Mouse (Mus musculus) forebrain, embryonic 16.5 days (tissue): ENCODE measurements around the gene Rbfox1. TPM values are rescaled to one million over a fixed set of nuclear protein-coding genes. Genes with fewer than 3 reads are reported as not detected.

Experiments used
- ATAC-seq: fragments of 200-750 bp; cut with Nextera tagmentation; 2 replicates; pipeline ENCODE4 v1.8.0; 2017; ENCODE audit warnings: mild to moderate bottlenecking, moderate library complexity
- H3K27ac ChIP-seq: fragments of 300-500 bp; sonication (generic); 2 replicates; pipeline ENCODE4 v1.5.1; 2014; ENCODE audit warnings: low read length, control low read depth
- H3K27me3 ChIP-seq: fragments of 300-500 bp; sonication (generic); replicated peaks from 2 replicates; pipeline ENCODE4 v1.6.1; 2014; ENCODE audit warnings: low read length; ENCODE audit not compliant: control insufficient read depth, insufficient read depth
- H3K36me3 ChIP-seq: fragments of 300-500 bp; sonication (generic); 2 replicates; pipeline ENCODE4 v1.6.1; 2014; ENCODE audit not compliant: control insufficient read depth, insufficient read depth
- H3K4me1 ChIP-seq: fragments of 300-500 bp; sonication (generic); replicated peaks from 2 replicates; pipeline ENCODE4 v1.6.1; 2014; ENCODE audit warnings: low read length; ENCODE audit not compliant: control insufficient read depth, insufficient read depth
- H3K4me2 ChIP-seq: fragments of 300-500 bp; sonication (generic); 2 replicates; pipeline ENCODE4 v1.6.1; 2014; ENCODE audit warnings: mild to moderate bottlenecking, low read length, control low read depth
- H3K4me3 ChIP-seq: fragments of 300-500 bp; sonication (generic); replicated peaks from 2 replicates; pipeline ENCODE4 v1.5.1; 2014; ENCODE audit warnings: mild to moderate bottlenecking, low read length, control low read depth
- H3K9ac ChIP-seq: fragments of 300-500 bp; sonication (generic); replicated peaks from 2 replicates; pipeline ENCODE4 v1.6.1; 2014; ENCODE audit warnings: low read depth, low read length, control low read depth
- H3K9me3 ChIP-seq: fragments of 300-500 bp; sonication (generic); 2 replicates; pipeline ENCODE4 v1.6.1; 2016; ENCODE audit warnings: low read length; ENCODE audit not compliant: control insufficient read depth
- WGBS: fragments of 180-500 bp; shearing (Covaris S2); extraction: QIAGEN DNeasy Blood & Tissue Kit; methylation state at CpG from one replicate; pipeline ENCODE4 v1.1.7; 2014; 5-methylcytosine and 5-hydroxymethylcytosine counted together
- polyA plus RNA-seq: library from polyadenylated mRNA; unstranded; fragments of >200 nt; fragmentation: Nextera tagmentation; extraction: Ambion mirVana; gene quantifications from 2 replicates; pipeline ENCODE4 v1.2.1, GENCODE M21; 2015

Rbfox1 gene
- polyA plus RNA-seq, 1 experiment from 2014 or later, result 210 TPM

DNA sequence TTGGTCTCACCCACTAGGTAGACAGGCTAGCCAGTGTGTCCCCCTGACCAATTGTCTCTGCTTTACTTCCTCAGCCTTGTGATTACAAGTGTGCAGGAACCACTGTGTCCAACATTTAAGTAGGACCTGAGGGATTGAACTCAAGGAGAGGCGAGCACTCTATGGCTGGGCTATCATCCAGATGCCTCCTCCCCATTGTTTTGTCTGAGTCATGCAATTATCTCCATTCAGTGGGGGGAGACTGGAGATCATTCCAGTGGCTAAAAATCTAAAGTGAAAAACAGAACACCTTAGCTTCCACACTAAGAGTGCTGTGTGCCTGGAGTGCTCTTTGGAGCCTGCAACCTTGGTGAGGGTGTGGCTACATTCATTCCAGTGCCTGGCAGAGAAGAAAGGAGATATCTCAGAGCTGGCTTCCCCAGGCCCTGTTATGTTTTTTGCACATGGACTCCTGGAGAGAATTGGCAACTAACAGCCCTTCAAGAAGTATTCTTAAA lies 594.0 kb downstream of the Rbfox1 start:
- no peak overlapping the region for H3K9ac ChIP-seq
- ATAC-seq, result no peak; the same call in 1 of the 2 replicates
- H3K27ac ChIP-seq, result peak overlapping the region; percentile 79
- H3K4me3 ChIP-seq, result no peak overlapping the region
- no peaks in the 10 kb centered on the region for H3K36me3 ChIP-seq
- peaks cover 15% of the 10 kb centered on the region for H3K4me1 ChIP-seq
- no peaks in the 10 kb centered on the region for H3K27me3 ChIP-seq
- 23% methylated on average over 1 of the region's 1 CpGs for WGBS
- no peaks in the 10 kb centered on the region for H3K9me3 ChIP-seq
- no peak overlapping the region for H3K4me2 ChIP-seq

DNA sequence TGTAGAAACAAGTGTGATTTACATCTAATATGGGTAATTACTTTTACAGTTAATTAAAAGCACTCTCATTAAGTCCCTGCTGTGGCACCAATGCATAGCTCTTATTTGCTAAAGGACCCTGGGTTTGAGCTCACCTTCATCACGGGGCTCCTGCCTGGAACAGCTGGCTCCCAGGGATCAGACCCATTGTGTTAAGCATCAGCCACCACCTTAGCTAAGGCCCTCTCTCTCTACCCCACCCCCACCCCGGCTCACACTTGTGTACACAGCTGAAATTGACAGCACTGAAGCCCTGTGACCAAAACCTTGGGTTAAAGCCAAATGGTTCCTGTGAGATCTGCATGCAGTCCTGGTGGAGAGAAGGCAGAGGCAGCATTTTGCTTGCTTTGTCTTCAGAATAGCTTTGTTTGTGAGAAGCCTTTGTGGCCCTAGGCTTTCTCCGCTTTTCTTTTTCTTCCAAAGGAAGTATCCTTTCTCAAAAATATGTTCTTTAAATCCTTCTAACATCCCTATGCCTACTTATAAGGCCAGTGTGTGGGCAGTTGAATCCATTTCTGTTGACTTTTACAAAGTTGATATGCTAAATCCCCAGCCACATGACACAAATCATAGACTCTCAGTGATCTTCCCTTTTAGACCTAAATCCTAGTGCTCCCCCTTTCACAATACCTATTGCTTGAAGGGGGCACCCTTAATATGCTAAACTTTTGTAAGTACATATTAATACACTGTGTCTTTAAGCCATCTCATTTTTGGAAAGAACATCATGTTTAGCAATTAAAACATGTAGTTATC lies 594.7 kb downstream of the Rbfox1 start:
- 0 out of 2 replicates have a peak overlapping the region, but pooled peaks have one; percentile 12 for H3K4me2 ChIP-seq
- no peak overlapping the region for H3K9ac ChIP-seq
- no peaks in the 10 kb centered on the region for H3K9me3 ChIP-seq
- H3K4me1 ChIP-seq, result peaks cover 15% of the 10 kb centered on the region
- WGBS, result 12% methylated on average over 3 of the region's 3 CpGs
- no peaks in the 10 kb centered on the region for H3K36me3 ChIP-seq
- H3K4me3 ChIP-seq, result no peak overlapping the region
- peak; percentile 84 for ATAC-seq
- no peaks in the 10 kb centered on the region for H3K27me3 ChIP-seq
- peak overlapping the region; percentile 79 for H3K27ac ChIP-seq

DNA sequence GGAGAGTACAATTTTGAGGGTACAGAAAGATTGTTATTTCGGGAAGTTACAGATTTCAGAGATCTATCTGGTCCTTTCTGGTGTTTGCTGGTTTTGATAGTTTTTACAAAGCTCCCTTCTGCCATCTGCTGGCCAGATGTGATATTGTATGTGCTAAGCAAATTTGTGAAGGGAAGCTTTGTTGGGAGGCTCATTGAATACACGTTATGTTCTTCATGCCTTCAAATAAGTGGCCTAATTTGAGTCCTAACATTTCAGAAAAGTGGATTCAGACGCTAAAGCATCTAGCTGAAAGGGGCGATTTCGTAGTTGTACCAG lies 595.2 kb downstream of the Rbfox1 start:
- H3K4me1 ChIP-seq, result peaks cover 15% of the 10 kb centered on the region
- 7% methylated on average over 5 of the region's 5 CpGs for WGBS
- H3K9me3 ChIP-seq, result no peaks in the 10 kb centered on the region
- no peak overlapping the region for H3K4me3 ChIP-seq
- H3K27me3 ChIP-seq, result no peaks in the 10 kb centered on the region
- H3K27ac ChIP-seq, result no peak overlapping the region
- no peak overlapping the region for H3K4me2 ChIP-seq
- ATAC-seq, result peak; percentile 25; the same call in 1 of the 2 replicates
- H3K36me3 ChIP-seq, result no peaks in the 10 kb centered on the region
- no peak overlapping the region for H3K9ac ChIP-seq

GRCm38 (mm10) chr16:6483628-6484027 lies 598.5 kb downstream of the Rbfox1 start:
- WGBS, result 79% methylated on average over 8 of the region's 8 CpGs
- Histone ChIP-seq H3K36me3 (no peaks in the 10 kb centered on the region), H3K4me2 (no peak overlapping the region), H3K27ac (no peak overlapping the region), H3K4me1 (peaks cover 15% of the 10 kb centered on the region), H3K9ac (no peak overlapping the region), H3K27me3 (no peaks in the 10 kb centered on the region), H3K9me3 (no peaks in the 10 kb centered on the region), H3K4me3 (no peak overlapping the region)
- ATAC-seq, result no peak

GRCm38 (mm10) chr16:6485631-6486030 lies 600.5 kb downstream of the Rbfox1 start:
- no peak overlapping the region for H3K4me3 ChIP-seq
- H3K27me3 ChIP-seq, result no peaks in the 10 kb centered on the region
- peaks cover under 1% of the 10 kb centered on the region; the same call in 1 of the 2 replicates for H3K4me1 ChIP-seq
- H3K27ac ChIP-seq, result no peak overlapping the region
- no peak for ATAC-seq
- H3K9ac ChIP-seq, result no peak overlapping the region
- H3K4me2 ChIP-seq, result no peak overlapping the region
- no peaks in the 10 kb centered on the region for H3K36me3 ChIP-seq
- WGBS, result 80% methylated on average over 3 of the region's 3 CpGs
- no peaks in the 10 kb centered on the region for H3K9me3 ChIP-seq

- no peaks in the 10 kb centered on the region for H3K4me1 ChIP-seq
- H3K27me3 ChIP-seq, result no peaks in the 10 kb centered on the region
- no peak for ATAC-seq
- no peak overlapping the region for H3K9ac ChIP-seq
- WGBS, result 20% methylated on average over 8 of the region's 8 CpGs
- H3K4me2 ChIP-seq, result no peak overlapping the region
- H3K9me3 ChIP-seq, result no peaks in the 10 kb centered on the region
- H3K4me3 ChIP-seq, result no peak overlapping the region
- no peaks in the 10 kb centered on the region for H3K36me3 ChIP-seq
- H3K27ac ChIP-seq, result no peak overlapping the region
These were observed 617.1 kb downstream of the Rbfox1 start for GRCm38 (mm10) chr16:6502219-6502618.

DNA sequence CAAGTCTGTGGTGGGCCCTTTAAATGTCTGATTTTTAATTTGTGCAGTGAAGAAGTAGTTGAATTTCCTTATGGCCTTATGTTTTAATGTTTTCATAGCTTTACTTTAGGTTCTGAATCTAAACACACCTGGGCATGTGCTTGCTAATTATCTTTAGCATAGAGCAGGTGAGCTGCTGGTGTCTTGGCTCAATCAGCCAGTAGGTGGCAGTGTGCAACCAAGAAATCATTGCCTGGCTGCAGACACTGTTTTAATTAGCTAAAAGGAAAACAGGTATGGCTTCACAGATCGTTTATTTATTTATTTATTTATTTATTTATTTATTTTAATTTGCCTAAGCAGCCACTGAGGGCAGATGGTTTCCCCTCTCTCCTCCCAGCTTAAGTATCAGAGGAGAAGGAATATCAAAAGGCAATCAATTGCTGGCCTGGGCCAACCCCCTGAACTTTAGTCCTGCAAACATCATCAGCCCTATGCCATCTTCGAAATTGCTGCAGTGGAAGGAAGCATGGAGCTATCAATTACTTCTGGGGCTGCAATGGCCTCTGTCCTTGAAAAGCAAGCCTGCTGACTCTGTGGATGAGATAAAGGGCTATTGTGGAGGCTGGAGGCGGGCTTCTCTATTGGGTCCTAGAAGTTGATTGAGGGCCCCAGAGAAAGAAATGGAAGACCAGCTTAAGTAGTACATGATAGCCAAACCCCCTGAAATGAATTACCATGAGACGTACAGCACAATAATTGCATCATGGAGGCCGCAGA lies 618.6 kb downstream of the Rbfox1 start:
- H3K9ac ChIP-seq, result no peak overlapping the region
- no peaks in the 10 kb centered on the region for H3K27me3 ChIP-seq
- 50% methylated on average over 5 of the region's 5 CpGs for WGBS
- peak; percentile 43; the same call in 1 of the 2 replicates for ATAC-seq
- H3K4me2 ChIP-seq, result no peak overlapping the region
- H3K27ac ChIP-seq, result no peak overlapping the region
- no peaks in the 10 kb centered on the region for H3K4me1 ChIP-seq
- no peaks in the 10 kb centered on the region for H3K9me3 ChIP-seq
- H3K36me3 ChIP-seq, result no peaks in the 10 kb centered on the region
- no peak overlapping the region for H3K4me3 ChIP-seq

- 66% methylated on average over 5 of the region's 5 CpGs for whole genome bisulfite sequencing
- no peak for ATAC-seq
- no peaks in the 10 kb centered on the region for H3K36me3 ChIP-seq
These were observed 623.8 kb downstream of the Rbfox1 start for GRCm38 (mm10) chr16:6508924-6509323.

DNA sequence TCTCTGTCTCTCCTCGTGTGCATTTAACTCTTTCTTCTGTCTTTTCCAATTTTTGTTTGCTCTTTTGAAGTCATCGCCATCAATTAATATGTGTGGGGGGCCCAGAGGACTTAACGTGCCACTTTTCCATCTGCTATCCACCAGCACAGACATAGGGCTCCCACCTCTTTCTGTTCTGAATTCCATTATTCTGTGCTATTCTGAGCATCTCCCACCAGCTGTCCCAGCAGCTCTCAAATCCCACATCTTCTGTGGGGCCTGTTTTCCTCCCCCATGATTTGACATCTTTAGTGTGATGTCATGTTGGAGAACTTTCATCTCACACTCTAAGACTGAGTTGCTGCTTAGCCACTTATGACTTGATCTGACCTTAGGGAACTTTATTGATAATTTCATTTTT lies 634.3 kb downstream of the Rbfox1 start:
- H3K4me3 ChIP-seq, result no peak overlapping the region
- H3K27me3 ChIP-seq, result no peaks in the 10 kb centered on the region
- no peak for ATAC-seq
- H3K4me1 ChIP-seq, result no peaks in the 10 kb centered on the region
- no peaks in the 10 kb centered on the region for H3K36me3 ChIP-seq
- H3K4me2 ChIP-seq, result no peak overlapping the region
- no peak overlapping the region for H3K27ac ChIP-seq
- WGBS, result 76% methylated on average over 3 of the region's 3 CpGs
- no peaks in the 10 kb centered on the region for H3K9me3 ChIP-seq
- no peak overlapping the region for H3K9ac ChIP-seq

More at GRCm38 (mm10) chr16:6508924-6509323, 623.8 kb downstream of the Rbfox1 start:
- no peak overlapping the region for H3K27ac ChIP-seq
- no peaks in the 10 kb centered on the region for H3K4me1 ChIP-seq
- H3K4me2 ChIP-seq, result no peak overlapping the region
- no peak overlapping the region for H3K9ac ChIP-seq
- H3K9me3 ChIP-seq, result no peaks in the 10 kb centered on the region
- H3K27me3 ChIP-seq, result no peaks in the 10 kb centered on the region
- no peak overlapping the region for H3K4me3 ChIP-seq
